Mouse (Mus musculus) cortical plate, adult 2 months (tissue): ENCODE results near the gene Josd2.

Source experiments
- CTCF ChIP-seq: fragments of 200-500 bp; IDR thresholded peaks from 2 replicates; pipeline ENCODE4 v1.5.1; 2011; ENCODE audit warnings: mild to moderate bottlenecking, control low read depth, low read length; ENCODE audit not compliant: insufficient read depth; ENCODE audit errors: extremely low read depth
- POLR2A ChIP-seq: fragments of 200-500 bp; IDR thresholded peaks from 2 replicates; pipeline ENCODE4 v1.6.1; 2011; ENCODE audit warnings: mild to moderate bottlenecking, low read length, control low read depth; ENCODE audit not compliant: insufficient read depth; ENCODE audit errors: extremely low read depth

DNA sequence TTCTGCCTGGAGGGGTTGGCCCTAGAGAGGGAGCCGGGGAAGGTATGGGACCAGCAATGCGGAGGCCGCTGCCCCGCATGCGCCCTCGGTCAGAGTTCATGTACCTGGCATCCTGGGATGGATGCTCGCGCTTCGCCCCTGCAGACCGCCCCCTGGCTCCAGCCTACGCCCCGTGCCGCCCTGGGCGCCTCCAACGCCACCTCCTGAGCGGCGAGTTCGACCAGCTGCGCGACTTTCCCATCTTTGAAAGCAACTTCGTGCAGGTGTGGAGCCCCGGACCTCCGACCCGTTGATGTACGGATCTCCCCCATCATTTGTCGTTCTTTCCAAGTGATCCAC is 29.0 kb downstream of the Josd2 start:
- no peak for TF ChIP-seq CTCF
- TF ChIP-seq POLR2A, result no peak
